Mouse (Mus musculus): ENCODE results near the gene Cpsf6. TPM values are rescaled to one million over a fixed set of nuclear protein-coding genes. Genes with fewer than 3 reads are reported as not detected.
"Not testable (repeated sequence)": the region's sequence is repeated elsewhere in the genome, so short reads cannot be mapped to it uniquely, and the experiment has no call there.

The Cpsf6 gene
- polyA plus RNA-seq, 1 experiment from 2014 or later: 235 TPM

DNA sequence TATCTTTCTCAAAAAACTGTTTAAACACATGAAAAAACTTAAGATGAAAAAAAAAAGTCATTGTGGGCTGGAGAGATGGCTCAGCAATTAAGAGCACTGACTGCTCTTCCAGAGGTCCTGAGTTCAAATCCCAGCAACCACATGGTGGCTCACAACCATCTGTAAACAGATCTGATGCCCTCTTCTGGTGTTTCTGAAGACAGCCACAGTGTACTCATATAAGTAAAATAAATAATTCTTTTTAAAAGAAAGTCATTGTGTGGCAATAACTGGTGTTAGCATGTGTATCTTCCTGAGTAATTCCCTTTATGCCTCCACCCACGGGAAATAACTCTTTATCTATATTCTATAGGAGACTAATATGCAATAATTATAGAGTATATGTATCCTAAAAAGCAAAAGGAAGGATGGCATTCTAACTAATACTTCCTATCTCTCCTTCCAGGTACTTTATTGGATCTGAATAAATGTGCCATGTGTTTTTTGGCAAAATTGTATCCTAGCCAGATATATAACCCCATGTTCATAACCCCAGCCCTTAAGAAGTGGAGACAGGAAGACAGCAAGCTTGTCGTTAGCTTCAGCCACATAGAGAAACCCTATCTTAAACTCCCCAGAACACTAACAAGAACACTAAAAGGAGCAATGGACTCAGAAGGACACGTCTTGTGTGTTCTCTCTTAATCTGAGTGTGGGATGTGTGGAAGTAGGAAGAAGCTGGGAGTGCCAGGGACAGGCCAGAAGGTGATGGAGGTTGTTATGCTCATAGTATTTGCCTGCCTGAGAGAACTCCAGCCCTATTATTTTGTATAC lies 15.1 kb upstream of the Cpsf6 start:
- H3K4me2 ChIP-seq: no peak overlapping the region
- H3K9ac ChIP-seq (ENCODE audit: low read length): no peak overlapping the region
- H3K4me1 ChIP-seq (ENCODE audit: control insufficient read depth, insufficient read depth, low read length): no peaks in the 10 kb centered on the region; the same call in 1 of the 2 replicates
- no peaks in the 10 kb centered on the region for H3K9me3 ChIP-seq (ENCODE audit: control insufficient read depth, low read length)
- H3K27me3 ChIP-seq (ENCODE audit: control insufficient read depth, insufficient read depth, low read length): no peaks in the 10 kb centered on the region
- ATAC-seq (ENCODE audit: low FRiP score): no peak
- no peaks in the 10 kb centered on the region for H3K36me3 ChIP-seq (ENCODE audit: control insufficient read depth, insufficient read depth, low read length)
- DNase-seq (ENCODE audit: low spot score, missing footprints): no peak
- no peak overlapping the region for H3K27ac ChIP-seq (ENCODE audit: low read depth, low read length)
- H3K4me3 ChIP-seq (ENCODE audit: low read depth, low read length): no peak overlapping the region
- WGBS: 82% methylated on average over 3 of the region's 3 CpGs

- Histone ChIP-seq H3K9ac (ENCODE audit: low read length) (no peak overlapping the region), H3K4me1 (ENCODE audit: control insufficient read depth, insufficient read depth, low read length) (no peaks in the 10 kb centered on the region; the same call in 1 of the 2 replicates), H3K4me2 (peak overlapping the region; percentile 71), H3K36me3 (ENCODE audit: control insufficient read depth, insufficient read depth, low read length) (no peaks in the 10 kb centered on the region), H3K9me3 (ENCODE audit: control insufficient read depth, low read length) (no peaks in the 10 kb centered on the region), H3K27me3 (ENCODE audit: control insufficient read depth, insufficient read depth, low read length) (no peaks in the 10 kb centered on the region), H3K27ac (ENCODE audit: low read depth, low read length) (no peak overlapping the region), H3K4me3 (ENCODE audit: low read depth, low read length) (peak overlapping the region; percentile 35)
- DNase-seq (ENCODE audit: low spot score, missing footprints): no peak
- 58% methylated on average over 11 of the region's 11 CpGs for WGBS
- 0 out of 2 replicates have a peak, but pooled peaks have one; percentile 10 for ATAC-seq (ENCODE audit: low FRiP score)
Observed at GRCm38 (mm10) chr10:117393891-117394395, 14.1 kb upstream of the Cpsf6 start.

- Histone ChIP-seq H3K4me1 (ENCODE audit: control insufficient read depth, insufficient read depth, low read length) (no peaks in the 10 kb centered on the region; the same call in 1 of the 2 replicates), H3K9ac (ENCODE audit: low read length) (peak overlapping the region; percentile 48), H3K27ac (ENCODE audit: low read depth, low read length) (no peak overlapping the region), H3K9me3 (ENCODE audit: control insufficient read depth, low read length) (no peaks in the 10 kb centered on the region), H3K27me3 (ENCODE audit: control insufficient read depth, insufficient read depth, low read length) (no peaks in the 10 kb centered on the region), H3K36me3 (ENCODE audit: control insufficient read depth, insufficient read depth, low read length) (no peaks in the 10 kb centered on the region), H3K4me3 (ENCODE audit: low read depth, low read length) (peak overlapping the region; percentile 35), H3K4me2 (peak overlapping the region; percentile 71)
- peak; percentile 82 for ATAC-seq (ENCODE audit: low FRiP score)
- WGBS: 6% methylated on average over 24 of the region's 27 CpGs
- peak; percentile 93 for DNase-seq (ENCODE audit: low spot score, missing footprints)
Observed at GRCm38 (mm10) chr10:117393196-117393890, 13.5 kb upstream of the Cpsf6 start.

DNA sequence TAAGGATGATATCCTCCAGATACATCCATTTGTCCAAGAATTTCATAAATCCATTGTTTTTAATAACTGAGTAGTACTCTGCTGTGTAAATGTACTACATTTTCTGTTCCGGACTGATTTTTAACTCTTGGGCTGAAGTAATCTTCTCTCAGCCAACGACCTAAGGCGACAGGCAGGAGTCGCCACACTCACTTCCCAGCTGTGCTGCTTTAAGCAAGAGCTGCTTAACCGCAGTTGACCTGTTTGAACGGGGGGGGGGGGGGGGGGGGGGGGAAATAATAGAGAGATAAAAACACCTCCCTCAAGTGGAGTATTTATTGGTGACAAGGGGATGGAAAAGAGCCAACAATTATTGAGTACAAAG lies 13.0 kb upstream of the Cpsf6 start:
- 9% methylated on average over 6 of the region's 6 CpGs for WGBS
- Histone ChIP-seq H3K27me3 (ENCODE audit: control insufficient read depth, insufficient read depth, low read length) (no peaks in the 10 kb centered on the region), H3K4me3 (ENCODE audit: low read depth, low read length) (peak overlapping the region; percentile 35), H3K27ac (ENCODE audit: low read depth, low read length) (no peak overlapping the region), H3K4me2 (peak overlapping the region; percentile 71), H3K4me1 (ENCODE audit: control insufficient read depth, insufficient read depth, low read length) (no peaks in the 10 kb centered on the region; the same call in 1 of the 2 replicates), H3K9me3 (ENCODE audit: control insufficient read depth, low read length) (no peaks in the 10 kb centered on the region), H3K9ac (ENCODE audit: low read length) (no peak overlapping the region), H3K36me3 (ENCODE audit: control insufficient read depth, insufficient read depth, low read length) (no peaks in the 10 kb centered on the region)
- peak; percentile 20; the same call in 1 of the 2 replicates for ATAC-seq (ENCODE audit: low FRiP score)
- DNase-seq (ENCODE audit: low spot score, missing footprints): no peak

- not testable (repeated sequence) for H3K9me3 ChIP-seq (ENCODE audit: control insufficient read depth, low read length); DNase-seq (ENCODE audit: low spot score, missing footprints); H3K9ac ChIP-seq (ENCODE audit: low read length); H3K27me3 ChIP-seq (ENCODE audit: control insufficient read depth, insufficient read depth, low read length); H3K4me3 ChIP-seq (ENCODE audit: low read depth, low read length); H3K4me2 ChIP-seq; H3K36me3 ChIP-seq (ENCODE audit: control insufficient read depth, insufficient read depth, low read length); ATAC-seq (ENCODE audit: low FRiP score); H3K4me1 ChIP-seq (ENCODE audit: control insufficient read depth, insufficient read depth, low read length); H3K27ac ChIP-seq (ENCODE audit: low read depth, low read length)
- WGBS: 94% methylated on average over 1 of the region's 1 CpGs
Observed at GRCm38 (mm10) chr10:117392397-117392796, 12.6 kb upstream of the Cpsf6 start.

- Histone ChIP-seq H3K9me3 (ENCODE audit: control insufficient read depth, low read length) (no peaks in the 10 kb centered on the region), H3K27ac (ENCODE audit: low read depth, low read length) (no peak overlapping the region), H3K4me3 (ENCODE audit: low read depth, low read length) (no peak overlapping the region), H3K36me3 (ENCODE audit: control insufficient read depth, insufficient read depth, low read length) (no peaks in the 10 kb centered on the region), H3K4me1 (ENCODE audit: control insufficient read depth, insufficient read depth, low read length) (no peaks in the 10 kb centered on the region; the same call in 1 of the 2 replicates), H3K4me2 (no peak overlapping the region), H3K27me3 (ENCODE audit: control insufficient read depth, insufficient read depth, low read length) (no peaks in the 10 kb centered on the region), H3K9ac (ENCODE audit: low read length) (no peak overlapping the region)
- WGBS: 89% methylated on average over 2 of the region's 2 CpGs
- ATAC-seq (ENCODE audit: low FRiP score) (no peak), DNase-seq (ENCODE audit: low spot score, missing footprints) (peak; percentile 35)
Observed at GRCm38 (mm10) chr10:117391801-117392200, 12.0 kb upstream of the Cpsf6 start.

DNA sequence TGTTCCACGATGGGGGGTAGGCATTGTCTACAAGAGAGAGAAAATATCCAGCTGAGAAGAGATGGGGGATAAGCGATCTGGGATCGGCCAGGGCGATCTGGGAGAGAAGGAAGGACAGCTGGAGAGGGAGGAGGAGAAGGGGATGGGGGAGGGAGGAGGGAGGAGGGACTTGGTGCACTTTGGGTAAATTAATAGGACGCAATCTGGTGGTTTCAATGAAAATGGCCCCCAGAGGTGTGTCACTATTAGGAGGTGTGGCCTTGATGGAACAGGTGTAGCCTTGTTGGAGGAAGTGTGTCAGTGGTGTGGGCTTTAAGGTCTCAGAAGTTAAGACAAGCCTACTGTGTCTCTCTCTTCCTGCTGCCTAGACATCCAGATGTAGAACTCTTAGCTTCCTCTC lies 11.2 kb upstream of the Cpsf6 start:
- Histone ChIP-seq H3K9ac (ENCODE audit: low read length) (no peak overlapping the region), H3K9me3 (ENCODE audit: control insufficient read depth, low read length) (no peaks in the 10 kb centered on the region), H3K36me3 (ENCODE audit: control insufficient read depth, insufficient read depth, low read length) (no peaks in the 10 kb centered on the region), H3K4me2 (no peak overlapping the region), H3K4me3 (ENCODE audit: low read depth, low read length) (no peak overlapping the region), H3K27me3 (ENCODE audit: control insufficient read depth, insufficient read depth, low read length) (no peaks in the 10 kb centered on the region), H3K27ac (ENCODE audit: low read depth, low read length) (no peak overlapping the region), H3K4me1 (ENCODE audit: control insufficient read depth, insufficient read depth, low read length) (no peaks in the 10 kb centered on the region; the same call in 1 of the 2 replicates)
- ATAC-seq (ENCODE audit: low FRiP score) (no peak), DNase-seq (ENCODE audit: low spot score, missing footprints) (peak; percentile 76)
- 27% methylated on average over 5 of the region's 5 CpGs for WGBS

GRCm38 (mm10) chr10:117389904-117390875 lies 10.4 kb upstream of the Cpsf6 start:
- no peaks in the 10 kb centered on the region for H3K36me3 ChIP-seq (ENCODE audit: control insufficient read depth, insufficient read depth, low read length)
- peak; percentile 81 for DNase-seq (ENCODE audit: low spot score, missing footprints)
- H3K27me3 ChIP-seq (ENCODE audit: control insufficient read depth, insufficient read depth, low read length): no peaks in the 10 kb centered on the region
- H3K4me3 ChIP-seq (ENCODE audit: low read depth, low read length): no peak overlapping the region
- ATAC-seq (ENCODE audit: low FRiP score): peak; percentile 45
- no peak overlapping the region for H3K4me2 ChIP-seq
- no peak overlapping the region for H3K9ac ChIP-seq (ENCODE audit: low read length)
- H3K9me3 ChIP-seq (ENCODE audit: control insufficient read depth, low read length): no peaks in the 10 kb centered on the region
- H3K4me1 ChIP-seq (ENCODE audit: control insufficient read depth, insufficient read depth, low read length): no peaks in the 10 kb centered on the region; the same call in 1 of the 2 replicates
- H3K27ac ChIP-seq (ENCODE audit: low read depth, low read length): no peak overlapping the region
- WGBS: 57% methylated on average over 31 of the region's 31 CpGs

All from midbrain, embryonic 11.5 days (tissue).